Mouse (Mus musculus) adrenal gland, postnatal 10 days (tissue): Measurements from ENCODE around the gene Gm43720. TPM values are rescaled to one million over a fixed set of nuclear protein-coding genes. Genes with fewer than 3 reads are reported as not detected.
A peak's percentile ranks its signal among the peaks of the same experiment; 100 is the strongest.
"Not testable (repeated sequence)": the region's sequence is repeated elsewhere in the genome, so short reads cannot be mapped to it uniquely, and the experiment has no call there.

ENCODE experiments used
- DNase-seq: peaks from one replicate; pipeline ENCODE4 v3.0.0; 2021; ENCODE audit warnings: mixed read lengths
- total RNA-seq, 2 experiments: library from RNA; stranded (reverse); gene quantifications; 2 replicates each; pipeline ENCODE4 v1.2.3; 2021

Gm43720 gene
- total RNA-seq, 2 experiments from 2014 or later = 0.03 TPM; not detected in 1

DNA sequence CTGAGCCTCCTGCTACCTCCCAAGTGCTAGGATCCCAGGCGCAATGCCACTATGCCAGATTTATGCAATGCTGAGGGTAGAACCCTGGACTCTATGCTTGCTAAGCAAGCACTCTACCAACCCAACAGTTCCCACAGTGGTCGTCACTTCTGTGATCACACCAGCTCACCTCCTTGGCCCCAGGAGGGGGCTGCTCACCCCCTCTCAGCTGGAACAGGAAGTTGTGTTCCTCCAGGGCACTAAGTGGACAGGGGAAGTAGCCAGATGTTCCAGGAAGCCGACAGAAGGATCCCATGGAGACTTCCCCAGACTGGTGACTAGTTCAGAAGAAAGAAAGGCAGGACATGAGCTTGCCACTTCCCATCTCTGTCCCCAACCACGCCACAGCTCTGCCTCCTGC lies 17.8 kb downstream of the Gm43720 start:
- DNase-seq = no peak

DNA sequence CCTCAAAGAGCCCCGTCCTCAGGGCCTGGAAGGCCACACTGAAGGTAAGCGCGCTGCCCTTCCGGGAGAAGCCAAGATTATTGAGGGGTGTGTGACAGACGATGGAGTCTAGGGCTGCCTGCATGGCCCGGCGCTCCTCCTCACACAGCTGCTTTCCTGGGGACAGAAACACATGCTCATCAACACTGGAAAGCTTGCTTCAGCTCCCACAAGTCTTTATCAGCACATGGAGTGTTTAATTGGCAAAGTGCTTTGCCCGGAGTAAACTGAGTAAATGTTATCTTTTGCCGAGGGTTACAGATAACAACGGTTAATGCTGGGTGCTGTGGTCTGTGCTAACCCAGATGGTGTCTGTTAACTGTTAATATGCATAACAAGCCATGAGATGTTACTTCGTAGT lies 18.9 kb downstream of the Gm43720 start:
- no peak for DNase-seq

DNA sequence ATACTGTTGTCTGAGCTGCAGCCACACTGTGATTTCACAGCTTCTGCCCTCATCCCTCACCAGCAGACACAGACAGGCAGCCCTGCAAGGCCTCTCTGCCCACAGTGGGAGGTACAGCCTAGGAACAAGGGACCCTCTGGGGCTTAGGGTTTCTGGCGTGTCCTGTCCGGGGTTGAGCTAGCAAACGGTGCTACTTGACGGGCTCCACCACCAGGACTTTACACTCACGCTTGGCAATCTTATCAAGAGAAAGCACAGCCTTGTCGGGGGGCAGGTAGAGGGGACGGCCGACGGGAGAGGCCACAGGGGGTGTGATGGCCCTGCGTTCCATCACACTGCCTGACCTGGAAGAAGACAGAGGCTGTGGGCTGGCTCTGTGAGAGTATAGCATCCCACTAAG lies 19.7 kb downstream of the Gm43720 start:
- no peak for DNase-seq

DNA sequence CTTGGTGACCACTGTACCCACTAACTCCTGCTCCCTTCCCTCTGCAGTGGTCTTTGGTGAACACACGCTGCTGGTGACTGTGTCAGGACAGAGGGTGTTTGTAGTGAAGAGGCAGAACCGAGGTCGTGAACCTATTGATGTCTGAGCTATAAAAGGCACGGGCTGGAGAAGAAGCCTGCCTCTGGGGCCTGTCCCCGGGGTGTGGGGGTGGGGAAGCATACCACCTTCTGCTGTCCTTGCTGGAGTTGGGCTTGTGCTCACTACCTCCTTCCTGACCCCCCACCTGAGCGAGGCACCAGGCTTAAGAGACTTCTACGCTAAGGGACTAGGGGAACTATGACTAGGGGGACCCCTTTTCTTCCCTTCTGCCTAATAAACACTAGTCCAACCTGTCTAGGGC lies 20.8 kb downstream of the Gm43720 start:
- no peak for DNase-seq

DNA sequence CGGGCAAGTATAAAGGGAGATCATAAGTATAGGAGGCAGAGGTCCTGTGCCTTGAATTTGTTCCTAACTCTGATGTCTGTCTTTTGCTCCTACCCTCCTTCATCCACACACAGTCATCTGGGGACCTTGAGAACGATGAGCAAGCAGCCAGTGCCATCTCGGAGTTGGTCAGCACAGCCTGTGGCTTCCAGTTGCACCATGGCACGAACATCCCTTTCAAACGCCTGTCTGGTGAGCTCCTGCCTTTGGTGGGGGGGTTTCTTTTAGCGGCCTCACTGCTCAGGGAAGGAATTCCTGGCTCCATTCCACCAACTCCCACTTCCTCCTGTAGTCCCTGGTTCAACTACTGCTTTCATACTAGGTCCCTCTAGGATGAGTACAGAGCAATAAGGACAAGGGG lies 21.2 kb downstream of the Gm43720 start:
- DNase-seq = peak; percentile 36

DNA sequence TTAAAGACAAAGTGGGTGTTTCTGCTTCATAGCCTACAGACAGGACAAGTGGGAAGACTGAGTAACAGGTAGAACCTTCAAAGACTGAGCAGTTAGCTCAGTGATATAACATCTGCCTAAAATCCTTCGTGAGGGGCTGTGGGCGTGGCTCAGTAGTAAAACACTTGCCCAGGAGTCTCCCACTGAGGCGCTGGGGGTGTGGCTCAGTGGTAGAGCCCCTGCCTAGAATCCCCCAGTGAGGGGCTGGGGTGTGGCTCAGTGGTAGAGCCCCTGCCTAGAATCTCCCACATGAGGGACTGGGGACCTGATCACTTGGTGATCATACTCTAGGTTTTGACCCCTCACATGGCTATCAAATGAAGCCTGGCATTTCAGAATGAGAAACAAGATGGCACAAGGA lies 21.7 kb downstream of the Gm43720 start:
- no peak for DNase-seq

DNA sequence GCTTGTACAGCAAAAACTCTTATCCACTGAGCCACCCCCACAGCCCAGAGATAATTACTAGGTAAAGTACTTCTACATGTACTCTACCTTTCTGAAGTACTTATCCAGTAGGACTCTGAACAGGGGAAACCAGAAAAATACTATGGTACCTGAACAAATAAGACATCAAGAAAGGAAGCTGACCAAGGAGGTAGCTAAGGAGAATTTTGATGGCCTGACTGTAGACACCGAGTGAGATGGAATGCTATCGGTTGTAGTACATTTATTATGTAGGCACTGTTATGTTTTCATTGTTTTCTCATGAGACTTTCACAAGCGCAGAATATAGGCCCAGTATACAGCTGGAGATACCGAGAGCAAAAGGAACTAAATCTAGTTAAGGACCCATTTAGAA lies 22.2 kb downstream of the Gm43720 start:
- no peak for DNase-seq

DNA sequence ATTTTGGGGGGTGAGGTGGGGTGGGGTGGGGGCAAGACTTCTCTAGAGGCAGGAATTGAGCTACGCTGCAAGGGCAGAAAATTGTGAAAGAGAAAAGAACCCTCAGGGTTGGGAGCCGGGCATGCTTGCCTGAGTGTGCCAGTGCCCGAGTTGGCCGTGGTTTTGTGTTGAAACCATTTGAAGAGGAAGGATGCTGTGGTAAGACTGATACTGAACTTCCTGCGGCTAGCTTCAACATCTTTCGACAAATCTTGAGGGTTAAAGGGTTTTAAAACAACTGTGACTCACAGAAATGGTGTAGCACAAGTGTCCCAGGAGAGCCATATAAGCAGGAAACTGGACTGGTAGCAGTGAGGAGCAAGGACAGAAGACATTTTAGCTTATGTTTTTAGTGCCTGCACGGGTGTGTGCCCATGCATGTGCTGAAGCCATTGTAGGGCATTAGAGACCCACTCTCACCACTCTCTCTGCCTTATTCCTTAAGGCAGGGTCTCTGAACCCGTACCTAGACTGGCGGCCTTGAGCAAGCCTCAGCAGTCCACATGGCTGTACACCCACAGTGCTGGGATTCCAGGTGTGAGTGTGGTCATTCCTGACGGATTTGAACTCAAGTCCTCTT lies 22.7 kb downstream of the Gm43720 start:
- DNase-seq = no peak

DNA sequence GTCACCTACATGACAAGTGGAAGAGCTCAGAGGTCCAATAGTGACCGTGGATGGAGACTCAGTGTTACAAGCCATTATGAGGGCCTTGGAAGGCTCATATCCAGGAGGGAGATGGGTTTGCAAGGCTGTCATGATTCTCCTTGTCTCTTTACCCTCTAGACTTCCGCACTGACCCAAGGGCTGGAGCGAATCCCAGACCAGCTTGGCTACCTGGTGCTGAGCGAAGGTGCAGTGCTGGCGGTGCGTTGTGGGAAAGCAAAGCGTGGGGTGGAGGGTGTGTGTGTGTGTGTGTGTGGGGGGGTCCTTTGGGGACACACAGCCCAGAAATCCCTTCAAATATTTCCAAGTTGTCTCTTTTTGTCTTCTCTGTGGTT lies 23.7 kb downstream of the Gm43720 start:
- DNase-seq = no peak

DNA sequence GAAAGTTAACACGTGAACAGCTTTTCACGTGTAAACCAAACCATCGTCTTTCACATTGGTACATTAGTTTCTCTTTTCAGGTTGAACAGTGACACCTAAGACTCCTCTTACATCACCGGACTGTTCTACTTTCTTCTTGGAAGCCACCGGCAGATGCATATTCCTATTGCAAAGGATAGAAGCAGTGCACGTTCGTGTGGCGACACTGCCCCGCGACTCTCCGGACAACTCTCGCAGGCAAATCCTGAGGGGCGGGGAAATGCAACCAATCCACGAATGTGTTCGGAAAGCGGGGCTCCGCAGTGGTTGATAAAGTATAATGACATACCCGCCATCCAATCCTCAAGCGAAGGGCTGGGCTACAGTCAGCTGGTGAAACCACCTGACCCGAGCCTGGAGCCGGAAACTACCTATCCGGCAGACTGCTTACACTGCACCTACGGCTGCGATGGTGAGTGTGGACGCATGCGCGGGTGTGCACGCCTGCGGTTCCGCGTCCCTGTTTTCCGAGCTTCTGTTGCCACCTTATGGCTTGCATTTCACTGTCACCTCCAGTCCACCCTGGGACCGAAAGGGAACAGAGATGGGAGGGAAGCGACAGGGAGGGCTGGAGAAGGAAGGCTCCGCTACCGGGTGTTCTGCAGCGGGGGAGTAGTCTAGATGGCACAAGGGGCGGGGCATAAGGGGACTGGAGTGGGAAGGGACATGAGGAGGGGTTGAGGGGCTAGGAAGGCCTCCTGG lies 24.2 kb downstream of the Gm43720 start, which contains the start of gene Lamtor4:
TSS of gene Lamtor4 (plus strand) at position 130 of the 741 bp plus-strand sequence.
- peak; percentile 94 for DNase-seq

DNA sequence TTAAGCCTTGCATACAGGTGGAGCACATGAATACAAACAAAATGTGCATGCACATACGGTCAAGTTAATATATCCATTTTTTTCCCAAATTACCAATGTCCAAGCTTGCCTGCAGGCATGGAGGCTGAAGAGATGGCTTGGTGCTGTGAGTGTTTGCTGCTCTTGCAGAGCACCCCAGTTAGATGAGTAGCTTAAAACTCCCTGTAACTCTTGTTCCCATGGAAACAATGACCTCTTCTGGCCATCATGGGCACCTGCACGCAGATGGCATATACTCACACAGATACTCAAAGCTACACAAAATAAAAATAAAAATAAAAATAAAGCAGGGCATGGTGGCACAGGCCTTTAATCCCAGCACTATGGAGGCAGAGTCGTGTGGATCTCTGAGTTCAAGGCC lies 26.7 kb downstream of the Gm43720 start:
- no peak for DNase-seq

DNA sequence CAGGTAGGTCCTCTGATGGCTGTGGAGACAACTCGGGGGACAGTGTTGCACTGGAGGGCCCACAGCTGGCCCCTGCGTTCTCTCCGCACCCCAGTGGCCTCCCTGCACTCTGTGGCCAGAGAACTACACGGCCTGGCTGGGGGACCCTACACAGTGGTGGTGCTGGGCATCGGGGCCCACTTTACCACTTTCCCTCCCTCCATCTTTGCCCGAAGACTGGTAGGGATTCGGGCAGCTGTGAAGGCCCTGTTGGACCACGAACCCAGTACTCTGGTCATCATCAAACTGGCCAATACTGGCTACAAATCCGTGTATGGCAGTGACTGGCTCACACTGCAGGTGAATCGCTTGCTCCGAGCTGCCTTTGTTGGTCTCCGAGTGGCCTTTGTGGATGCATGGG lies 28.6 kb downstream of the Gm43720 start:
- DNase-seq = no peak

DNA sequence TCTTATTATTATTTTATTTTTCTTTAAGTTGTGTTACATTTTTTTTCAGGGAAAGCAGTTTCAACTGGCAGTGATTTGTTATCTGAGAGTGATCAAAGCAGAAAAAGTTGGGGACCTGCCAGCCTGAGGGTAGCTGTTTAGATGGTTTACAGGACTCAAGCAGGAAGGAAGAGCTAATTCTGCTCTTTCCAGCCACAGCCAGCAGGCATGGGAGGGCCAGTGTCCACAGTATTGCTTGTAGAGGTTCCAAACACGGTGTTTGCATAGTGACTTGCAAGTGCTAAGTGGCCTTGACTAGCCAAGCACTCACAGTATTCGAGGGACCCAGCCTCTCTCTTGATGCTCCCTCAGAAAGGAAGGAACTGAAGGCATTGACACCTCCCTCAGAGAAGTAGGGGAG lies 38.2 kb downstream of the Gm43720 start:
- DNase-seq = peak; percentile 57

DNA sequence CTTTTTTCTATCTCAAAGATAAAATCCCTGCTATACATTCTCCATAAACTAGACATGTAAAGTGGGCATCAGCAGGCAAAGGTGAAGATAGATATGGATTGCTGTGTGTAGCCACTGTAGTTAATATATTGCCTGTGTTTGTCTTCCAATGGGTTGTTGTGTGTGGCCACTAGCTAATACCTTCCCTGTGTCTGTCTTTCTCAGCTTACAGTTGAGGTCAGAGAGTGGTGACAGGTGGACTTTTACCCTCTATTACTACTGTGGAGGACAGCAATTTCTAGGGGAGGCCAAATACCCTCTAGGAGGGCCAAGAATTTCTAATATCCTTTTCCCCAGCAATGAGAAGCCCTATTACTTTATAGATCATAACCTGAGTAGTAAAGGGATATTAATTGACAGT lies 45.5 kb downstream of the Gm43720 start:
- no peak for DNase-seq

DNA sequence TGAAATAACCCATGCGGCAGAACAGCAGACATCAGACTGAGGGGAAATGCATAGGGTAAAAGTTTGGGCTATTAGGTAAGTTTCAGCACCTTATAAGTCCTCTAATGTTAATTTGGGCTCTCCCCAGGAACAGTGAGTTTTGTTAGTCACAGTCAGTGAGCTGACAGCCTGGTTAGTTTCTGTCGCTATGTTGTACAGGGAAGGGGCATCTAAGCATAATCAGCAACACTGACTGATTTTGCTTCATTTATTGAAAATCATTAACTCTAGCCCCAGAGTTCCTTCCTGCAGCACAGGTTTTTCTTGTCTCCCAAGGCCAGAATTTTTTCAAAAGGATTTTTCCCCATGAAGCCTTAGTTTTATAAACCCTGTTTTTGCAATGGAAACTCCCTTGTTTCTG lies 46.0 kb downstream of the Gm43720 start:
- no peak for DNase-seq

DNA sequence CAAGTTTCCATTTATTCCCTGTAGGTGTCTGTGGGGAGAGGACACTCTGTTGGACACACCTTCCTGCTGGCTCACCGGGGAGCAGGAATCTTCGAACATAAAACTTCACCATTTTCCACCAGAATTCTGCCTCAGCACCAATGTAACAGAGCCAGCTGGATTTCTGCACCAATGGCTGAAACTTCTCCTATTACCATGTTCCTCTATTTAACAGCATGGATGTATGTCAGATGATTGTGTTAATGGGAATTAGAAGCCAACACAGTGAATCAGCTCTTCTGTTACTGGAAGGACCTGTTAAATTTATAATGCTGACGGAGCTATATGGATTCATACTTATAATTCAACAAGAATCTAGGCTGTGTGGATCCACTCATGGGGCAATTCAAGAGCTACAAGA lies 50.2 kb downstream of the Gm43720 start:
- DNase-seq = no peak

DNA sequence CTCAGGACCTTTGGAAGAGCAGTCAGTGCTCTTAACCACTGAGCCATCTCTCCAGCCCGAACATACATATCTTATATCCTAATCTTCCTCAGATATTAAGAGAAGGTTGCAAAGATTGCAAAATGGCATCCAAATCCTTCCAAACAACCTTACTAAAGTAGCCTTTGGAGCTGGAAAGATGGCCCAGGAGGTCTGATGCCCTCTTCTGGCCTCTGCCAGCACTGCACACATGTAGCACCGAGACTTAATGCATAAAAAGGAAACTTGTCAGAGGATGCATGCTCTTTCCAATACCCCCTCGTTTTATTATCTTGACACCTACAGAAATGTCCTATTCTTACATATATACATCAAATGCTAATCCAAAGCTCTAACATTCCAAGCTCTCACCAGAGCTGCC lies 51.7 kb downstream of the Gm43720 start:
- peak; percentile 62 for DNase-seq

DNA sequence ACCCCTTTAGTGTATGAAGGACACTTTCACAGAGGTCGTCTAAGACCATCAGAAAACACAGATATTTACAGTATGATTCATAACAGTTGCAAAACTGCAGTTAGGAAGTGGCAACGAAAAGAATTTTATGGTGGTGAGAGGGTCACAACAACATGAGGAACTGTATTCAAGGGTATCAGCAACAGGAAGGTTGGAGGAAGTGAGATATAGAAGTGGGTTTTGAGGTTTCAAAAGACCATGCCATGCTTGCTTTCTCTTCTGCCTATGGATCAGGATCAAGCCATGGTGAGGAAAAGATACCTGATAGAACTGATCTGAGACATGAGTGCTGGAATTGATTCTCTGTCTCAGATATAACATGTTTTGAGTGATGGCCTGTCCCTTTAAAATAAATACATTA lies 52.4 kb downstream of the Gm43720 start:
- no peak for DNase-seq

DNA sequence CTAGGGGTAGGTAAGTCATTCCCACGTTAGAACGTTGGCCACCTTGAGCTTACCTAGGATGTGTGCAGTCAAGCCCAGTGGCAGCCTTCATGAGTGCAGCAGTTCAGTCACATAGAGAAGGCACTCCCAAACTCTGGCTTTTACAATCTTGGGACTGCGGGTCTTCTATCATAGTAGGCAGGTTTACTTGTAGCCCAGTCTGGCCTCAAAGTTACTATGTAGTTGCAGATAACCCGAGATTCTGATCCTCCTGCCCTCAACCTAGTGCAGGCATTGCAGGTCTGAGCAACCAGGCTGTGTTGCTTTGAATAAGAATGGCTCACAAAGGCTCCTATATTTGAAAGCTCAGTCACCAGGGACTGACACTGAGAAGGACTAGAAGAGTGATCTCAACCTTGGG lies 53.3 kb downstream of the Gm43720 start:
- no peak for DNase-seq

DNA sequence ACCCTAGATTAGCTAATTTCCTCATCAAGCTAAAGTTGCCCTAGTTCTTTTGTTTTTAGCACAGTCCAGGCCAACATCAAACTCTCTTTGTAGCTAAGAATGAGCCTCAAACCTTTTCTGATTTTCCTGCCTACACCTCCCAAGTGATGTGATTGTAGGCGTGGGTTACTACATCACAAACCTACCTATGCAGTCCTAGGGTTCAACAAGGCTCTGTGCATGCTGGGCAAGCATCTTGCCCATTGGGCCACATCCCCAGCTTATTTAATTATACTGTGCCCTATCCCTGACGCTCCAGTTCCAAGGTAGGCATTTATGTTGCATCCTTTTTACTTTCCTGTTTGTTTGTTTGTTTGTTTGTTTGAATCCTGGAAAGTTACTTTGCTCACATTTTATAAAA lies 54.1 kb downstream of the Gm43720 start, which contains the start of gene Nxpe5:
TSS of gene Nxpe5 (plus strand) at position 199 of the 400 bp plus-strand sequence.
- DNase-seq = no peak

DNA sequence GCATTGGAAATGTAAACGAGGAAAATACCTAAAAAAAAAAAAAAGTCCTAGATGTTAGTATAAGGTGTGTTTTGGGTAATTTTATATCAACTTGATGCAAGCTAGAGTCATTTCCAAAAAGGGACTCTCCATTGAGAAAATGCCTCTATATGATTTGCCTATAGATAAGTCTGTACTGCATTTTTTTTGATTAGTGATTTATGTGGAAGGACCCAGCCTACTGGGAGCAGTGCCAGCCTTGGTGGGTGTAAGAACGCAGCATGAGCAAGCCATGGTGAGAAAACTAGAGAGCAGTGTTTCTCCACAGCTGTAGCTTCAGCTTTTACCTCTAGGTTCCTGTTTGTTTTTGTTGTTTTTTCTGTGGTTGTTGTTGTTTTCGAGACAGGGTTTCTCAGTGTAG lies 56.5 kb downstream of the Gm43720 start:
- DNase-seq = no peak

DNA sequence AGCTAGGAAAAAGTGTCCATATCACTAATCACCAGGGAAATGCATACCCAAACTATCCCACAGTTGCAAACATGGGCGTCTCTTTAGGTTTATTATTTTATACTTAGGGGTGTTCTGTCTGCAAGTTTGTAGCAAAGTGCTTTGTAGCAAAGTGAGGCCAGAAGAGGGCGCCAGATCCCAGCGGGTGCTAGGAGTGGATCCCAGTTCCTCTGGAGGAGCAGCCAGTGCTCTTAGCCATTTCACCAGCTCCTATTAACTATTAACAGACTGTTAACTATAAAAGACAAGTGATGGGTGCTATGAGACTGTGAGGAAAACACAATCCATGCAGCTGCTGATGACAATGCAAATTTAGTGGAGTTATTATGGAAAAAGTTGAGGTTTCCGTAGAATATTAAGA lies 57.6 kb downstream of the Gm43720 start:
- peak; percentile 96 for DNase-seq

DNA sequence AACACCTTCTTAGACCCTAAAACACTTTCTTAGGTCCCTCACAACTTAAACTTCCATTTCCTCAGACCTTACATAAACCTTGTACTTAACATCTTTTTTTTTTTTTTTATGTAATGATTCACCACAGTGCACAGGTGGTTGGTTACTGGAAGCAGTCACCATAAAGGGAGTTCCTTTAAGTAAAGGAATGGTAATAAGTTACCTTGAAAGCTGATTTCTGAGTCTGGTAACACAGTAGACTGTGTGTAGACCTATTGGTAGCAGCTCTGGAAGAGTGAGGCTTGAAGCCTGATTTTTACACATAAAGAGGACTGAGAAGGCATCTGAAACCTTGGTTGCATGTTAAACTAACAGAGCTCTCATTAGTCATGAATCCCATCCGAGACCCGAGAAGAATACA lies 59.9 kb downstream of the Gm43720 start:
- DNase-seq = no peak

DNA sequence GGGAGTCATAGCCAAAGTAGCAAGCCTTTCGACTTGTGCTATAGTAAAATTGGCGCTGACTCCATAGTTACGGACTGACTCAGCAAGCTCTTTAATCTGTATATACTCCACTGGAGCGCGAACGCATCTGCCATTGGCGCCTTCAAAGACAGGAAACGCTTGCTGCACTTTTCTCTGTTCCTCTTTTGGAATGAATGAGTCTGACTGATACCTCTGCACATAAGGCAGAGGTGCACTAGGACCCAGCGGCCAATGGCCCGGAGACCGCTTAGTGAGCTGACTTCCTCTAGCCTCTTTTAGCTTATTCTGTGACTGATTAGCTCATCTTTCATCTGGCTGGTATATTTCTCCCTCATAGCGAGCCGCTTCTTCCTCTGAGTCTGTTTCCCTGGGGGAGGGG lies 63.1 kb downstream of the Gm43720 start:
- DNase-seq = not testable (repeated sequence)
